Mouse (Mus musculus): Measurements from ENCODE around the gene Prrt4. TPM values are rescaled to one million over a fixed set of nuclear protein-coding genes. Genes with fewer than 3 reads are reported as not detected.
"Not testable (repeated sequence)": the region's sequence is repeated elsewhere in the genome, so short reads cannot be mapped to it uniquely, and the experiment has no call there.

Prrt4 gene
- polyA plus RNA-seq, 1 experiment from 2014 or later: 3.1 TPM

- peak; percentile 73 for ATAC-seq (ENCODE audit: insufficient number of reproducible peaks, low FRiP score)
- peak overlapping the region; percentile 70 for H3K9ac ChIP-seq
- under 1% methylated on average over 34 of the region's 40 CpGs for WGBS
Observed at GRCm38 (mm10) chr6:29170952-29171388, 8.4 kb downstream of the Prrt4 start.

GRCm38 (mm10) chr6:29170063-29170921, 9.1 kb downstream of the Prrt4 start:
- Histone ChIP-seq H3K36me3 (no peaks in the 10 kb centered on the region), H3K9me3 (replicated peaks) (no peaks in the 10 kb centered on the region), H3K4me3 (peak overlapping the region; percentile 50), H3K27me3 (replicated peaks) (peaks cover 71% of the 10 kb centered on the region), H3K9ac (peak overlapping the region; percentile 70), H3K4me1 (replicated peaks) (peaks cover 25% of the 10 kb centered on the region), H3K27ac (ENCODE audit: poor library complexity, severe bottlenecking) (no peak overlapping the region), H3K4me2 (peak overlapping the region; percentile 89)
- ATAC-seq (ENCODE audit: insufficient number of reproducible peaks, low FRiP score): peak; percentile 27; the same call in 1 of the 2 replicates
- WGBS: 1% methylated on average over 63 of the region's 63 CpGs

More at GRCm38 (mm10) chr6:29170952-29171388, 8.4 kb downstream of the Prrt4 start:
- no peaks in the 10 kb centered on the region for H3K9me3 ChIP-seq (replicated peaks)
- no peaks in the 10 kb centered on the region for H3K36me3 ChIP-seq
- H3K4me3 ChIP-seq: peak overlapping the region; percentile 50
- peaks cover 28% of the 10 kb centered on the region for H3K4me1 ChIP-seq (replicated peaks)
- H3K27ac ChIP-seq (ENCODE audit: poor library complexity, severe bottlenecking): no peak overlapping the region
- H3K4me2 ChIP-seq: peak overlapping the region; percentile 89
- peaks cover 78% of the 10 kb centered on the region for H3K27me3 ChIP-seq (replicated peaks)

- H3K27me3 ChIP-seq (replicated peaks): peaks cover 68% of the 10 kb centered on the region
- H3K4me3 ChIP-seq: peak overlapping the region; percentile 50
- no peak overlapping the region for H3K27ac ChIP-seq (ENCODE audit: poor library complexity, severe bottlenecking)
- peak overlapping the region; percentile 89 for H3K4me2 ChIP-seq
- peaks cover 20% of the 10 kb centered on the region for H3K4me1 ChIP-seq (replicated peaks)
- no peaks in the 10 kb centered on the region for H3K36me3 ChIP-seq
- no peak for ATAC-seq (ENCODE audit: insufficient number of reproducible peaks, low FRiP score)
- 2% methylated on average over 12 of the region's 12 CpGs for WGBS
- no peaks in the 10 kb centered on the region for H3K9me3 ChIP-seq (replicated peaks)
- H3K9ac ChIP-seq: peak overlapping the region; percentile 70; the same call in 1 of the 2 replicates
Observed at GRCm38 (mm10) chr6:29169675-29170062, 9.7 kb downstream of the Prrt4 start.

- Histone ChIP-seq H3K4me2 (no peak overlapping the region), H3K27me3 (replicated peaks) (peaks cover 60% of the 10 kb centered on the region), H3K4me3 (no peak overlapping the region), H3K9ac (no peak overlapping the region), H3K27ac (ENCODE audit: poor library complexity, severe bottlenecking) (no peak overlapping the region), H3K4me1 (replicated peaks) (peaks cover 21% of the 10 kb centered on the region), H3K36me3 (no peaks in the 10 kb centered on the region), H3K9me3 (replicated peaks) (no peaks in the 10 kb centered on the region)
- ATAC-seq (ENCODE audit: insufficient number of reproducible peaks, low FRiP score): no peak
- 23% methylated on average over 2 of the region's 2 CpGs for WGBS
Observed at GRCm38 (mm10) chr6:29168871-29169270, 10.5 kb downstream of the Prrt4 start.

GRCm38 (mm10) chr6:29166196-29166595, 13.2 kb downstream of the Prrt4 start:
- 18% methylated on average over 1 of the region's 1 CpGs for WGBS
- no peaks in the 10 kb centered on the region for H3K9me3 ChIP-seq (replicated peaks)
- peaks cover 35% of the 10 kb centered on the region for H3K27me3 ChIP-seq (replicated peaks)
- no peak overlapping the region for H3K27ac ChIP-seq (ENCODE audit: poor library complexity, severe bottlenecking)
- ATAC-seq (ENCODE audit: insufficient number of reproducible peaks, low FRiP score): no peak
- H3K4me3 ChIP-seq: no peak overlapping the region
- peaks cover 23% of the 10 kb centered on the region for H3K4me1 ChIP-seq (replicated peaks)
- H3K9ac ChIP-seq: no peak overlapping the region
- no peak overlapping the region for H3K4me2 ChIP-seq
- H3K36me3 ChIP-seq: no peaks in the 10 kb centered on the region

GRCm38 (mm10) chr6:29164314-29165244, 14.8 kb downstream of the Prrt4 start, which contains the start of gene Rbm28:
Gene Rbm28, minus strand, starts transcription at chr6:29165006.
- Histone ChIP-seq H3K9ac (peak within 1 kb of the TSS; percentile 84), H3K4me1 (replicated peaks) (peaks cover 9% of the 10 kb centered on the region), H3K4me2 (peak within 1 kb of the TSS; percentile 87), H3K27ac (ENCODE audit: poor library complexity, severe bottlenecking) (0 out of 2 replicates have a peak within 1 kb of the TSS, but pooled peaks have one; percentile 10), H3K4me3 (peak within 1 kb of the TSS; percentile 84), H3K36me3 (peaks cover 5% of the 10 kb centered on the region), H3K9me3 (replicated peaks) (no peaks in the 10 kb centered on the region), H3K27me3 (replicated peaks) (peaks cover 21% of the 10 kb centered on the region)
- WGBS: 9% methylated on average over 42 of the region's 42 CpGs
- peak; percentile 82 for ATAC-seq (ENCODE audit: insufficient number of reproducible peaks, low FRiP score)

- not testable (repeated sequence) for H3K4me2 ChIP-seq; H3K27me3 ChIP-seq (replicated peaks); H3K27ac ChIP-seq (ENCODE audit: poor library complexity, severe bottlenecking); H3K4me3 ChIP-seq; ATAC-seq (ENCODE audit: insufficient number of reproducible peaks, low FRiP score); H3K9me3 ChIP-seq (replicated peaks); H3K9ac ChIP-seq; H3K4me1 ChIP-seq (replicated peaks)
- peaks cover 37% of the 10 kb centered on the region for H3K36me3 ChIP-seq
- WGBS: 93% methylated on average over 5 of the region's 5 CpGs
Observed at GRCm38 (mm10) chr6:29161291-29161690, 18.1 kb downstream of the Prrt4 start.

GRCm38 (mm10) chr6:29160786-29161185, 18.6 kb downstream of the Prrt4 start:
- Histone ChIP-seq H3K27ac (ENCODE audit: poor library complexity, severe bottlenecking) (no peak overlapping the region), H3K9me3 (replicated peaks) (no peaks in the 10 kb centered on the region), H3K27me3 (replicated peaks) (no peaks in the 10 kb centered on the region), H3K4me3 (no peak overlapping the region), H3K4me1 (replicated peaks) (peaks cover 9% of the 10 kb centered on the region), H3K4me2 (no peak overlapping the region), H3K9ac (no peak overlapping the region), H3K36me3 (peaks cover 42% of the 10 kb centered on the region)
- no peak for ATAC-seq (ENCODE audit: insufficient number of reproducible peaks, low FRiP score)
- WGBS: 91% methylated on average over 2 of the region's 2 CpGs

GRCm38 (mm10) chr6:29156326-29156725, 23.1 kb downstream of the Prrt4 start:
- Histone ChIP-seq H3K4me2 (no peak overlapping the region), H3K9ac (no peak overlapping the region), H3K27ac (ENCODE audit: poor library complexity, severe bottlenecking) (no peak overlapping the region), H3K9me3 (replicated peaks) (no peaks in the 10 kb centered on the region), H3K4me1 (replicated peaks) (no peaks in the 10 kb centered on the region), H3K36me3 (peaks cover 79% of the 10 kb centered on the region), H3K27me3 (replicated peaks) (no peaks in the 10 kb centered on the region), H3K4me3 (no peak overlapping the region)
- WGBS: 91% methylated on average over 5 of the region's 5 CpGs
- ATAC-seq (ENCODE audit: insufficient number of reproducible peaks, low FRiP score): no peak

GRCm38 (mm10) chr6:29150001-29150400, 29.4 kb downstream of the Prrt4 start:
- Histone ChIP-seq H3K9me3 (replicated peaks) (no peaks in the 10 kb centered on the region), H3K36me3 (peaks cover 51% of the 10 kb centered on the region), H3K4me2 (no peak overlapping the region), H3K4me1 (replicated peaks) (peaks cover 28% of the 10 kb centered on the region), H3K27ac (ENCODE audit: poor library complexity, severe bottlenecking) (no peak overlapping the region), H3K4me3 (no peak overlapping the region), H3K27me3 (replicated peaks) (no peaks in the 10 kb centered on the region), H3K9ac (no peak overlapping the region)
- 87% methylated on average over 1 of the region's 1 CpGs for WGBS
- no peak for ATAC-seq (ENCODE audit: insufficient number of reproducible peaks, low FRiP score)

Data from heart, embryonic 12.5 days (tissue).